Mouse (Mus musculus): ENCODE measurements around the gene 4930435E12Rik. TPM values are rescaled to one million over a fixed set of nuclear protein-coding genes. Genes with fewer than 3 reads are reported as not detected.

4930435E12Rik gene
- total and polyA plus RNA-seq, 2 experiments from 2014 or later, result not detected

DNA sequence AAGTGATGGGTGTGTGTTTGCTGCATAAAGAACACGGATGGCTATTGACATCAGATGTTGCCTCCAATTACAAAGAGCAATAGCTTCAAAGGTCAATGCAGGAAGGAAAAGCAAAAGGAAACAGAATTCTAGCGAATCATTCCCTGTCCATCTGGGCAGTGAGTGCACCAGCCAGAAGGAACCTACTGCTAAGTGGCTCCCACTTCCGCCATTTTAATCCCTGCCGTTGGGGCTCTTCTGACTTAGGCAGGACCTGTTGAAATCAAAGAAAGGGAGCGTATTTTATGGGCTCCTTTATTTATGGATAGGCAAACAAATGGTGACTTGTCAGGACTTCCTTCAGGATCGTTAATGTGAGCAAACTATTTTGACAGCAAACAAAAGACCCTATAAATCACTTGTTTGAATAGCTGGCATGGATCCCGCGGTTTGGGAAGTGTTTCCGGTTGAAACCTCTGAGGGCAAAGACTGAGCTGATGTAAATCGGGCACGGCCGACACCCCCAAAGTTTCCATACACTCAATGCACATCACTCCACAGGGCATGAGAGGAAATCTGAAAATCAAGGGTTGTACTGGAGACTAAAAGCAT is 55.5 kb downstream of the 4930435E12Rik start:
- Histone ChIP-seq H3K27ac (no peak overlapping the region), H3K36me3 (ENCODE audit: insufficient read depth, low read length) (peaks cover 6% of the 10 kb centered on the region), H3K27me3 (ENCODE audit: insufficient read depth, low read length) (no peaks in the 10 kb centered on the region), H3K9me3 (ENCODE audit: low read length) (no peaks in the 10 kb centered on the region), H3K4me2 (ENCODE audit: low read depth, low read length) (no peak overlapping the region), H3K4me3 (ENCODE audit: low read length) (no peak overlapping the region), H3K9ac (replicated peaks; ENCODE audit: low read length) (no peak overlapping the region), H3K4me1 (ENCODE audit: insufficient read depth, low read length) (no peaks in the 10 kb centered on the region; the same call in 1 of the 2 replicates)
- 47% methylated on average over 12 of the region's 12 CpGs for WGBS
- no peak for DNase-seq (ENCODE audit: low spot score)
- no peak for ATAC-seq
- TF ChIP-seq CTCF (IDR thresholded peaks at IDR 0.05; ENCODE audit: low read depth), result no peak

DNA sequence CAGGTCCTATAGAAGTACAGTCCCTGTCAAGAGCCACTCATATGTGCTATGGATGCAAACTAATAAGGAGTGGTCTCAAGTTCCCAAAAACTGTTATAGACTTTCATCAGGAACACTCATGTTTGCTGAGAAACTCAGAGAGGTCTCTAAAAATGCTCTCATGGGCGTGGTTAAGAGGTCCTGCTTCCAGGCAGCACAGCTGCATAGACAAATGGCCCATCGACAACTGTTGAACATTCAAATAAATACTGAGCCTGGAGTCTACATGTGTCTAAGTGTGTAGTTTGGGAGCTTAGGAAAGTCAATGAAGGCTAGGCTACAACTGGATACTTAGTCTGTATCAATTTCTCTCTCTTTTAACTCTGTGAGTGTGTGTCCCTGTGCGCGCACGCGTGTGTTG is 57.4 kb downstream of the 4930435E12Rik start:
- Histone ChIP-seq H3K4me1 (ENCODE audit: insufficient read depth, low read length) (no peaks in the 10 kb centered on the region; the same call in 1 of the 2 replicates), H3K4me3 (ENCODE audit: low read length) (no peak overlapping the region), H3K4me2 (ENCODE audit: low read depth, low read length) (no peak overlapping the region), H3K9me3 (ENCODE audit: low read length) (no peaks in the 10 kb centered on the region), H3K27me3 (ENCODE audit: insufficient read depth, low read length) (no peaks in the 10 kb centered on the region), H3K36me3 (ENCODE audit: insufficient read depth, low read length) (peaks cover 20% of the 10 kb centered on the region), H3K27ac (no peak overlapping the region), H3K9ac (replicated peaks; ENCODE audit: low read length) (no peak overlapping the region)
- ATAC-seq, result no peak
- TF ChIP-seq CTCF (IDR thresholded peaks at IDR 0.05; ENCODE audit: low read depth), result no peak
- 96% methylated on average over 6 of the region's 6 CpGs for WGBS
- DNase-seq (ENCODE audit: low spot score), result no peak

DNA sequence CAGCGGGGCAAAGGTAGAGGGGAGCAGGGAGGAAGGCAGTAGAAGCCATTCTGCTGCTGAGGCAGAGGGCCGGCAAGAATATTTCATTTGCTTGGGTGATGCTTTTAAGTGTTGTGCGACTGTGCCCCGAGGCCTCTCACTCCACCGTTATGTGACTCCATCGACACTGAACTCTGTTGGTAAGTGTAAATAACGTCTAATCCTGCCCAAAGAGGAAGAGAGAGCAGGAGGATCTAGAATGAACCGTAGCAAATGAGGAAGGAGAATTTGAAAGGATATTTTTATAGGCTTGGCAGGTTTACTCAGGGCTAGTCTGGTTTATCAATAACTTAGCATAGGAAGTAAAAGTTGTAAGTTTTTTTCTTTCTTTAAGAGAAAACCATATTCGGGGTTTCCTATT is 59.0 kb downstream of the 4930435E12Rik start:
- H3K27ac ChIP-seq, result no peak overlapping the region
- no peak for ATAC-seq
- H3K9ac ChIP-seq (replicated peaks; ENCODE audit: low read length), result no peak overlapping the region
- peaks cover 20% of the 10 kb centered on the region for H3K36me3 ChIP-seq (ENCODE audit: insufficient read depth, low read length)
- H3K27me3 ChIP-seq (ENCODE audit: insufficient read depth, low read length), result no peaks in the 10 kb centered on the region
- H3K4me1 ChIP-seq (ENCODE audit: insufficient read depth, low read length), result no peaks in the 10 kb centered on the region; the same call in 1 of the 2 replicates
- H3K9me3 ChIP-seq (ENCODE audit: low read length), result no peaks in the 10 kb centered on the region
- no peak for TF ChIP-seq CTCF (IDR thresholded peaks at IDR 0.05; ENCODE audit: low read depth)
- 91% methylated on average over 9 of the region's 9 CpGs for WGBS
- no peak overlapping the region for H3K4me2 ChIP-seq (ENCODE audit: low read depth, low read length)
- H3K4me3 ChIP-seq (ENCODE audit: low read length), result no peak overlapping the region
- DNase-seq (ENCODE audit: low spot score), result no peak

DNA sequence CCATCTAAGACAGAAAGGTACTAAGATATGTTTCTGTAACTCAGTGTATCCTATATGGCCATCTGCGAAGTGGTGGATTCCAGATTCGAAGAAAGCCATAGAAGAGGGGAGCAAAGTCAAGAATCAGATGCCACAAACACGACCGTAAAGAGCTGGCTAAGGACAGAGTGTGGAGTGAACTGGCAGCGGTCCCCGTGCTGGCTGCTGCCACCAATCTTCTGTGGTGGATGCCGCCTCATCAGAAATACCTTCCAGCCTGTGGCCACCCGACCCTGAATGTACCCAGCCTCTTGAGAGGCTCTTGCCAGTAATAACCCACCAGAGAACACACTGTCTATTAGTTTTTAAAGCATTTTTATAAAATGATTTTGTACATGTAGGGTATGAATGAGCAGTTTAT is 60.2 kb downstream of the 4930435E12Rik start:
- no peak overlapping the region for H3K4me3 ChIP-seq (ENCODE audit: low read length)
- DNase-seq (ENCODE audit: low spot score), result no peak
- no peaks in the 10 kb centered on the region for H3K27me3 ChIP-seq (ENCODE audit: insufficient read depth, low read length)
- H3K4me2 ChIP-seq (ENCODE audit: low read depth, low read length), result no peak overlapping the region
- H3K9me3 ChIP-seq (ENCODE audit: low read length), result no peaks in the 10 kb centered on the region
- peaks cover 23% of the 10 kb centered on the region for H3K36me3 ChIP-seq (ENCODE audit: insufficient read depth, low read length)
- ATAC-seq, result no peak
- no peaks in the 10 kb centered on the region; the same call in 1 of the 2 replicates for H3K4me1 ChIP-seq (ENCODE audit: insufficient read depth, low read length)
- WGBS, result 93% methylated on average over 8 of the region's 8 CpGs
- TF ChIP-seq CTCF (IDR thresholded peaks at IDR 0.05; ENCODE audit: low read depth), result no peak
- no peak overlapping the region for H3K27ac ChIP-seq
- no peak overlapping the region for H3K9ac ChIP-seq (replicated peaks; ENCODE audit: low read length)

DNA sequence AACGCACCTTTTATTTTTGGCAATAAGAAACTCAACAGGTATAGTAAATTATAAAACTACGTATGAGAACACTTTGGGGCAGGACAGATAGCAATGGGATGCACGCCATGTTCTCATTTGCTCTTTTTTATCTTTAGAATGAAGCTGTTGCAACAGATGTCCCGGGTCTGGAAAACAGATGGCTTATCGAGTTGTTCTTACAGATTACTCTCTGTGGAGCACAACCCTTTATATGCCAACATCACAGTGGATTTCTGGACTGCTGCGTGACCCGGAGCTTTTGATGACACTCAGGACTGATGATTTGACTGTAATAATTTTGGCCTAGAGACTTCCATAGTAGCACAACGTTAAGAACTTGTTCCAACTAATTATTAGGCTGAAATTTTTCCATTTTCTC is 60.8 kb downstream of the 4930435E12Rik start:
- H3K27me3 ChIP-seq (ENCODE audit: insufficient read depth, low read length), result no peaks in the 10 kb centered on the region
- no peaks in the 10 kb centered on the region for H3K4me1 ChIP-seq (ENCODE audit: insufficient read depth, low read length)
- H3K4me3 ChIP-seq (ENCODE audit: low read length), result no peak overlapping the region
- DNase-seq (ENCODE audit: low spot score) (no peak), ATAC-seq (no peak)
- no peak overlapping the region for H3K4me2 ChIP-seq (ENCODE audit: low read depth, low read length)
- no peak for TF ChIP-seq CTCF (IDR thresholded peaks at IDR 0.05; ENCODE audit: low read depth)
- WGBS, result 62% methylated on average over 8 of the region's 8 CpGs
- peaks cover 30% of the 10 kb centered on the region for H3K36me3 ChIP-seq (ENCODE audit: insufficient read depth, low read length)
- H3K9ac ChIP-seq (replicated peaks; ENCODE audit: low read length), result no peak overlapping the region
- no peaks in the 10 kb centered on the region for H3K9me3 ChIP-seq (ENCODE audit: low read length)
- no peak overlapping the region for H3K27ac ChIP-seq

DNA sequence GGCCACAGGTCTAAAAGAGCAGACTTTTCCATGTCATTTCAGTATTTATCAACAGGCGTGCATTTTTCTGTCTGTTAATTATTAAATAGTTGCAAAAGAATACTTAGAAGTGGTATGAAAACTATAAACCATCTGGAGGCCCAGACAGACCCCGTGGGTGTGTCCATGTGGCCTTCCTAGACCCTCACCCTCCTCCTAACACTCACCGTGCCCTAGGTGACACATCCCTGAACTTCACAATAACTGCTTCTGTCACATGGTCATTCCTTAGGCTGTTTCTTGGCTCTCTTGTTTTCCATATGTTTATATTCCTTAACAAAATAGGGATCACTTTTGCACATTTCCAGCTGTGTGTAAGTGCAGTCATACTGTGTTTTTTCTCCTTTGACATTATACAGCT is 61.9 kb downstream of the 4930435E12Rik start:
- Histone ChIP-seq H3K4me1 (ENCODE audit: insufficient read depth, low read length) (no peaks in the 10 kb centered on the region), H3K27me3 (ENCODE audit: insufficient read depth, low read length) (no peaks in the 10 kb centered on the region), H3K9ac (replicated peaks; ENCODE audit: low read length) (no peak overlapping the region), H3K4me2 (ENCODE audit: low read depth, low read length) (no peak overlapping the region), H3K9me3 (ENCODE audit: low read length) (no peaks in the 10 kb centered on the region), H3K36me3 (ENCODE audit: insufficient read depth, low read length) (peaks cover 33% of the 10 kb centered on the region), H3K27ac (no peak overlapping the region), H3K4me3 (ENCODE audit: low read length) (no peak overlapping the region)
- no peak for TF ChIP-seq CTCF (IDR thresholded peaks at IDR 0.05; ENCODE audit: low read depth)
- WGBS, result 72% methylated on average over 3 of the region's 3 CpGs
- no peak for DNase-seq (ENCODE audit: low spot score)
- ATAC-seq, result no peak

DNA sequence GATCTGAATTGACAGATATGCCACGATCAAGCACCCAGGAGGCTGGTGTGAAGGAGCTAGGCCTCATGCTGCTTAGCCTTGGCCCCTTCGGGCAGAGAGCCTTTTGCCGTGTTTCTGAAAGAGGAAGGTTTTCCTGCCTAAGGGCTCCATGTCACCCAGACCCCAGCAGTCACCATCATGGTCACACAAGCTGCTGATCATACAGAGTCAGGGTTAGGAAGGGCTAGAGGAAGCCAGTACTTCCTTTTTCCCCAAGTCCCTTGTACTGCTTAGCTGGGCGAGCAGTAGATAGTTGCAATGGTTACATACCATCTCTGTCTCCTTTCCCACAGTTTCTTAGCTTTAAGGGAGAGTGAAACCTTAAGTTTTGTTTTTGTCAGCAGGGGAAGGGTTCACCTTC is 65.0 kb downstream of the 4930435E12Rik start:
- no peak overlapping the region for H3K4me3 ChIP-seq (ENCODE audit: low read length)
- no peak overlapping the region for H3K27ac ChIP-seq
- H3K9me3 ChIP-seq (ENCODE audit: low read length), result no peaks in the 10 kb centered on the region
- no peak for DNase-seq (ENCODE audit: low spot score)
- H3K36me3 ChIP-seq (ENCODE audit: insufficient read depth, low read length), result peaks cover 41% of the 10 kb centered on the region
- H3K4me1 ChIP-seq (ENCODE audit: insufficient read depth, low read length), result no peaks in the 10 kb centered on the region
- H3K9ac ChIP-seq (replicated peaks; ENCODE audit: low read length), result no peak overlapping the region
- 87% methylated on average over 4 of the region's 4 CpGs for WGBS
- no peak for ATAC-seq
- H3K27me3 ChIP-seq (ENCODE audit: insufficient read depth, low read length), result no peaks in the 10 kb centered on the region
- no peak overlapping the region for H3K4me2 ChIP-seq (ENCODE audit: low read depth, low read length)
- TF ChIP-seq CTCF (IDR thresholded peaks at IDR 0.05; ENCODE audit: low read depth), result no peak
